Mouse (Mus musculus): ENCODE results near the gene Lpar5.
"Not testable (repeated sequence)": the region's sequence is repeated elsewhere in the genome, so short reads cannot be mapped to it uniquely, and the experiment has no call there.

Lpar5 gene

GRCm38 (mm10) chr6:125067571-125067995, at the start of gene Lpar5:
Gene Lpar5 (plus strand): TSS chr6:125067920.
- in situ Hi-C loops (cut with MboI, MseI), result no loop called here

- in situ Hi-C loops (cut with MboI, MseI), result not testable (repeated sequence)
These were observed 37.2 kb upstream of the Lpar5 start for GRCm38 (mm10) chr6:125030532-125030931.

- in situ Hi-C loops (cut with MboI, MseI), result no loop called here
These were observed 36.1 kb upstream of the Lpar5 start for GRCm38 (mm10) chr6:125031604-125032003.

GRCm38 (mm10) chr6:125038666-125039065, 29.1 kb upstream of the Lpar5 start:
- in situ Hi-C loops (cut with MboI, MseI), result no loop called here

- in situ Hi-C loops (cut with MboI, MseI), result no loop called here
These were observed 28.6 kb upstream of the Lpar5 start for GRCm38 (mm10) chr6:125039131-125039530.

GRCm38 (mm10) chr6:125039533-125040153, 28.1 kb upstream of the Lpar5 start, which contains the start of gene Ing4:
Gene Ing4 (plus strand): TSS chr6:125039760.
- in situ Hi-C loops (cut with MboI, MseI), result no loop called here

- in situ Hi-C loops (cut with MboI, MseI), result no loop called here
These were observed 27.5 kb upstream of the Lpar5 start for GRCm38 (mm10) chr6:125040221-125040620.

- in situ Hi-C loops (cut with MboI, MseI), result no loop called here
These were observed 26.7 kb upstream of the Lpar5 start for GRCm38 (mm10) chr6:125041047-125041446.

- in situ Hi-C loops (cut with MboI, MseI), result no loop called here
These were observed 25.6 kb upstream of the Lpar5 start for GRCm38 (mm10) chr6:125042081-125042480.

- in situ Hi-C loops (cut with MboI, MseI), result no loop called here
These were observed 21.0 kb upstream of the Lpar5 start for GRCm38 (mm10) chr6:125046691-125047090.

GRCm38 (mm10) chr6:125049678-125050077, 18.0 kb upstream of the Lpar5 start, which contains the start of gene Acrbp:
Gene Acrbp (plus strand): TSS chr6:125049689.
- in situ Hi-C loops (cut with MboI, MseI), result no loop called here

GRCm38 (mm10) chr6:125051237-125051636, 16.5 kb upstream of the Lpar5 start:
- in situ Hi-C loops (cut with MboI, MseI), result no loop called here

GRCm38 (mm10) chr6:125061493-125061892, 6.2 kb upstream of the Lpar5 start:
- in situ Hi-C loops (cut with MboI, MseI), result no loop called here

GRCm38 (mm10) chr6:125062511-125062910, 5.2 kb upstream of the Lpar5 start:
- in situ Hi-C loops (cut with MboI, MseI), result no loop called here

GRCm38 (mm10) chr6:125063906-125064305, 3.8 kb upstream of the Lpar5 start:
- in situ Hi-C loops (cut with MboI, MseI), result no loop called here

GRCm38 (mm10) chr6:125065223-125065622, 2.5 kb upstream of the Lpar5 start:
- in situ Hi-C loops (cut with MboI, MseI), result not testable (repeated sequence)

GRCm38 (mm10) chr6:125071170-125071895, 3.6 kb downstream of the Lpar5 start:
- in situ Hi-C loops (cut with MboI, MseI), result no loop called here

GRCm38 (mm10) chr6:125071896-125072279, 4.2 kb downstream of the Lpar5 start:
- in situ Hi-C loops (cut with MboI, MseI), result no loop called here

GRCm38 (mm10) chr6:125073825-125074224, 6.1 kb downstream of the Lpar5 start:
- in situ Hi-C loops (cut with MboI, MseI), result no loop called here

GRCm38 (mm10) chr6:125081394-125081793, 13.7 kb downstream of the Lpar5 start:
- in situ Hi-C loops (cut with MboI, MseI), result no loop called here

GRCm38 (mm10) chr6:125081797-125082560, 14.3 kb downstream of the Lpar5 start:
- in situ Hi-C loops (cut with MboI, MseI), result no loop called here

GRCm38 (mm10) chr6:125082801-125083386, 15.2 kb downstream of the Lpar5 start:
- in situ Hi-C loops (cut with MboI, MseI), result no loop called here
